Mouse (Mus musculus) 3T3-L1 (cell line): ENCODE results near the gene Mef2d.

Source experiments
- DNase-seq: peaks from one replicate; pipeline ENCODE4 v3.0.0-alpha.2; 2015; ENCODE audit warnings: low read depth, low spot score

Mef2d gene

DNA sequence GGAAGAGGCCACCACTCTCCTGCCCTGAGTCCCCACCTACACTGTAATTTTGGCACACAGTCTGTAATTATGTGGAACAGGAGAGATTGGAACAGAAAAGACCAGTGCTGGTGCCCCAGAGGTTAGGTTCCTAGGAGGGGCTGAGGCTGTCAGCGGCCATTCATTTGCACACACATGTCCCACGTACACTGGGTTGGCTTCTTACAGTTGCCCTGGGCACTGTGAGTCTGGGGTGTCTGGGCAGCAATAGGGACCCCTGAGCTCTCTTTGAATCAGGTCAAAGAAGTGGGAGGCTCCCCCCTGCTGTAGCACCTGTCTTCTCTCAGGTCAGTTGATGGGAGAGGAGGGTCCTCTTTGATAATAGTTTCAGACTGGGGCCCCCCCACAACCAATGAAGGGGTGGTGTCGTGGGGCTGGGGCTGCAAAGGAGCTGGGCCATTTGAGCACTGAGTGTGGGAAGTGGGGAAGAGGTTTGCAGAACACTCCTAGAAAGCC, 66.1 kb downstream of the Mef2d start:
- no peak for DNase-seq

DNA sequence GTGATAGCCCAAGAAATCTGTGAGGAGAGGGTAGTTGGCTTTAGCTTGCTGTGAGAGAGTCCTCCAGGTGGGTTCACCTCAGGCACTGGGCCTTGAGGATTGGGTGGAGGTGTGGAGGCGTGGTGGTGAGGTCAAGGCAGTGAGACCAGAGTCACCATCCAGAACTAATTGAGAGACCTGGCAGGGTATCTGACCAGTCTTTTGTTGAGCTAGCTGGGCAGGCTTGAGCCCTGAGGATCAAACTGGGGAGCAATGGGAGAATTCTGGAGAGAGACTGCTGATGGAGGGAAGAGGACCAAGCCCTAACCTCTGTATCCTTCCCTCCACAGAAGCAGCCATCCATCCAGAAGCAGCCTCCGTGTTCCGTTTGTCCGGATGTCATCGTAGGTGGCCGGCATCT, 67.1 kb downstream of the Mef2d start:
- no peak for DNase-seq

DNA sequence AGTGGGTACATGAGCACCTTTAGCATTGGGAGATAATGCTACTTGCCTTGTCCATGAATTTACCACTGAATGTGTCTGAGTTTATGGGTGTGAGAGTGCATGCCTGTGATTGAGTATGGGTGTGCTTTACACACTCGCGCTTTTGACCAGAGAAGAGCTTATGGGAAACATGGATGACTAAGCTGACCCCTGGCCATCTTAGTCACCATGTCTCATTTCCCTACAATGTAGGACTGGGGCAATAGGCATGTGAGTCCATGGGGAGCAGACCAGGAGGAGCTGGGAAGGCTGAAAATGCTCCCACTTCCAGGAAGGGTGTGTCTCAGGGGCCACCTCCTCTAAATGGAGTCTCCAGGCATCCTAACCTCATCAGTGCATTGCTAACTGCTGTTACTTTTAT, 67.9 kb downstream of the Mef2d start:
- DNase-seq = peak; percentile 88

DNA sequence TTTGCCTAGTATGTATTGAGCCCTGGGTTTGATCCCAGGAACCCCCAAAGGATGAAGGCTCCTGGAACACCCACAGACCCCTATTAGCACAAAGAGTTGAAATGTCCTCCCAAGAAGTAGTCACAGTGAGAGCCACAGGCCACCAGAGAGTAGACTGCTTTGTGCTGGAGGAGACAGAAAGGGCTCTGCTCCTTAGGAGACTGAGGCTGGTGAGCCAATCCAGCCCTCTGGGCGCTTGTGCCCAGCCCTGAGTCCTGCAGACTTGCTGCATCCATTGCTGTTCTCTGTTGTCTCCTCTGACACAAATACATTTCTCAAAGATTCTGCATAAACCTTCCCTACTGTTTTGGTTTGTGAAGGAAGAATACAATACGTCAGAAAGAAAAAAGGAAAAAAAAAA, 68.7 kb downstream of the Mef2d start:
- DNase-seq = no peak

DNA sequence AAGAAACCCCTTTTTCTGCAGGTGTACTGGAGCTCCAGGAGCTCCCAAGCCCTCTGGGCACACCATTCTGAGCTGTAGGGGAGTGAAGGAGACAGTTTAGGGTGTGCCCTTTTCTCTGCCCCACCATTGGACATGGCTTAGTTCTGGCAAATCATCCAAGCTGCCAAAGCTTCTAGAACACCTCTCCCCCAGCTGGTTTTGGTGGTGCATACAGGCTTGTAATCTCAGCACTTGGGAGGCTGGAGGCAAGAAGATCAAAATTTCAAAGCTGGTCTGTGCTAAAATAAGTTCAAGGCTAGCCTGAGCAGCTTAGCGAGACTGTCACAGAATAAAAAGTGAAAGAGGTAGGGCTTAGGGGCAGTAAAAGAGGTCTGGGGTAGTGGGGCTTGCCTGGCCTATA, 70.2 kb downstream of the Mef2d start:
- DNase-seq = no peak

DNA sequence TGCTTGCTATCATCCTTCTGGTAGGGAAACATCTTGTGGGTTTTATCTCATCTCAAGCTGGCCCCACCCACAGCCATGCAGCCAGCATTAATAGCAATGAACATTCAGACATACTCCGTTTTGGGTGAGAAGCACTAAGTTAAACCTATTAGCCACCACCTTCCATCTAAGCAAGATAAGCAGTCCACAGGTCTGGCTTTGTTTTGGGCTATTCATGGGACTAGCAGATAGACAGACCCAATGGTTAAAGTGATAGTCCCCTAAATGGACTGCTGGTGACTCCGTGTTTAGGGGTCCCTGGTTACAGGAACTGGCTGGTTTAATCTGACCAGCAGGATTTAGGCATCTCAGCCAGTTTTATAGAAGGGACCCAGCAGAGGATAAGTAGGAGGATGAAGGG, 70.8 kb downstream of the Mef2d start:
- no peak for DNase-seq

DNA sequence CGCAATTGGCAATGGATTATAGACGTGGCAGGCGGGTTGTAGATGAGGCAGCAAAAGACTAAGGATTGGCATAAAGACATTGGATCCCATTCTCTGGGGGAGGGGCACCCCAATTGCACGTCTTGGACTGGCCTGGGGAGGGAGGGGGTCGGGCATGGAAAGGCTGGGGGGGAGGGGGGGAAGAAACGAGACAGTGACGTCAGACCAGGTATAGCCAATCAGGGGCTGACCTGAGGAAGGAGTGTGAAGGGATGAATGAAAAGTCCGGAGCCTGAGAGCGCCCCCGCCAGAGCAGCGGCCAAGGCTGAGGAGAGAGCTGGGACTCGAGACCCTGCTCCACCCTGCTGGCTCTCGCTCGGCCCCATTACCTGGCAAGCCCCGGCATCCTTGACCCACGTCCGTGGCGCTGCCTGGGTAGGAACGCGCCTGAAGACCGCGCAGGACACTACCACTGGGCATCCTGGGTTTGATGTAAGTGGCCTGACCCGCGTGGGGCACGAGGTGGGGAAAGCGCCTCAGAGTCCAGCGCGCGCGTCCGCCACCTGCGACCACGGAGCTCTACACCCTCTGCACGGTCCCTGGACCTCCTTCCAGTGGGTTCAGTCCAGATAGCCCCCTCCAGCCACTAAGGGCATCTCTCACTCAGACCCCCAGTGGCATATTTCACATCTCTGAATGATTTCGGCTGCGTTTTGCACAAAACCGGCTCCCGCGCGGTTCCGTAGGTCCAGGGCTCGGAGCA, 72.2 kb downstream of the Mef2d start:
- no peak for DNase-seq

DNA sequence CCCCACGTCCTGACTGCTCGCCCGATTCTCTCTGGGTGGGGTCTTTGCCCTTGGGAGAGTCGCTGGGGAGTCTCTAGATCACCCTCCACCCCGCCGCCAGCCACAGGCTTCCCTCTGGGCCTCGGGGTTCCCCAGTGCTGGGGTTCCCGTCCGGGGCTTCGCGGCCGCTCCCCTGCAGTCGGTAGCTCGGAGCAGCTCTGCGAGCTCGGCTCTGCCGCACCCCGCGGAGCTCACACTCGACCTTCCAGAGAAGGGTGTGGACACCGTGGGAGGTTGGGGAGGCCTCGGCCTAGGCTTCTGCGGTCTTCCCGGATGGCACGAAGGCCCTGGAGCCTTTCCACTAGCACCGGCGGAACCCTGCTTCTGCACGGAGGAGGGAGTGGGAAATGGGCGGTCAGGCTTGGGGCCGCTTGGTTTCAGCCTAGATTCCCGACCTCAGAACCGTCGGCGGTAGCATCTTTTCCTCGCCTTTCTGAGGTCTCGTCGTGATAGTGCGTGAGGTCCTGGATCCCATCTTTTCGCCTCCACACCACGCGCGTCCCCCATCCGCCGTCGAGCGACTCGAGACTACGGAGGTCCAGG, 72.9 kb downstream of the Mef2d start:
- no peak for DNase-seq

DNA sequence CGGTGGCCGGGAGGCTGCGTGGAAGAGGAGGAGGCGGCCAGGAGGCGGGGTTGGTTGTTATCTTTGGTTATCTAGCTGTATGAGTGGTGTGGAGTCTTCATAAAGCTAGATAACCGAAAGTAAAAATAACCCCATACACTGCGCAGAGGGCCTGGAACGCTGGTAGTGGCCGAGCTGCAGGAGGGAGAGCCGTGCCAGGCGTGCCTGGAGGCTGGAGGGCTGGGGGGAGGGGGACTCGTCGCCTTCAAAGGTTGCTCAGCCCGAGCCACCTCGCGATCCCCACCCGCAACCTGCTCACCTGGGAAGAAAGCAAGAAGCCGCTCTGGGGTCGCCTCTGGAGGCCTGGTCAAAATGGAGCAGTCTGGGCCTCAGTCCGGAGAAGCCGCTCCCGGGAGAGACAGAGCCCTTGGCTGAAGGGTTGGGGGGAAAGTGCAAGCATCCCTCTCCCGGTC, 73.4 kb downstream of the Mef2d start:
- DNase-seq = no peak

DNA sequence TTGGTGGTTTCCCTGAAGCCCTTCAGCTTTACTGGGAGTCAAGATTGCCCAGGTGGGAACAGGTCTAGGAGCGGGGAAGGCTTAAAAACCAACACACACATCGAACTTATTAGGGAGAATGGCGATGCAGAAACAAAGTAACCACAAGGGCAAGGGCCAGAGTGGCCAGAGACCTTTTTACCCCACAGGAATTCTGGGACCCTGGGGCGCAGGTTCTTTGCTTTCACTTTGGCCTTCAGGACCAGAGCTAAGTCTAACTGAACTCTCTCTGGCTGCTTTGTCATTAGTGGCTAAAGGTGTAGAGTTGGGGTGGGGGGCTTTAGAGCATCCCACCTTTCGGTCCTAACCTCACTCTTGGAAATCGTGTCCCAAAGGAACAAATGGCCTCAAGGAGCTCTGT, 73.9 kb downstream of the Mef2d start:
- no peak for DNase-seq

DNA sequence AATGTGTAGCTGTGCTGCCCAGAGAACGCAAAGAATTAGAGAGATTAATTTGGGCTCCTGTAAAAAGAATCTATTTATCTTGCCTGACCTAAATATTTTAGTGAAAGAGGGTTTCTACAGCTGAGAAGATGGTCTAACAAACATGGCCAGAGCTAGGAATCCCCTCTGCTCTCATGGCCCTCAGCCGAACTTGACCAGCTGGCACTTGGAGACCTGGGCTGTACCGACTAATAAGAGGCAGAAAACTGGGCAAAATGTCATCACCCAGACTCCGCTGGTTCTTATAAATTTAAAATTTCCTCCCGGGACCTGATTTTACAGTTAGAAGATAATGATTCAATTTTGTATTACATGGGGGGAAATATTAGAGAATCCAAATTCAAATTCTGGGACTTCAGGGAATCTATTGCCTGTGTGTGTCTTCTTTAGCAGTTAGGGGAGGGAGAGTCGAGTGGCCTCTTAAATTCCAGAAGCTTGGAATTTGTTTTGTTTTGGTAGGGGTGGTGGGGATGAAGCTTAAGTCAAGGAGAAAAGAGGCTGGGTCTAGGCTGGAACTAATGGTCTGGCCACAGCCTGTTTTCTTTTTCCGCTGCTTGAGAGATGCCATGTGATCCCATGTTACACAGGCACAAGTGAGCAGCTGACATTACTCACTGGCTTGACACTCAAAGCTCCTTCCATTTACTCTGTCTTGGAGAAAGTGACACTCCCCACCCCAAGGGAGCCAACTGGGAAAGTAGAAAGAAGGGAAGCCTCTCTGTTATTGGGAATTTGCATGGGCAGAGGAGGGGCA, 74.6 kb downstream of the Mef2d start:
- DNase-seq = no peak

DNA sequence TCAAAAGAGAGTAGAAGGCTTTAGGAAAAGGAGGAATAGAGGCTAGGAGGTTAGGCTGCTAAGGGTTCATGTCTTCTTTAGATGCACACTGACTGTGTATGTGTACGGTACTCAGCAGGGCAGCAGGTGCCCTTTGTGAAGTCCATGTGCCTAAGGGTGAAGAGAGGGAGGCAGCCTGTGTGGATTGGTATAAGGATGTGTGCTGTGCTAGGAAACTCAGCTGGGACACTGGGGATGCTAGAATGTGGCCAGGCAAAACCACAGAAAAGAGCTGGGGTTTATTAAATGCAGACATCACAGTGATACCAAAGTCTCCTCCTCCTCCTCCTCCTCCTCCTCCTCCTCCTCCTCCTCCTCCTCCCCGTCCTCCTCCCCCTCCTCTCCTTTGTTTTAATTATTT, 75.5 kb downstream of the Mef2d start:
- no peak for DNase-seq

DNA sequence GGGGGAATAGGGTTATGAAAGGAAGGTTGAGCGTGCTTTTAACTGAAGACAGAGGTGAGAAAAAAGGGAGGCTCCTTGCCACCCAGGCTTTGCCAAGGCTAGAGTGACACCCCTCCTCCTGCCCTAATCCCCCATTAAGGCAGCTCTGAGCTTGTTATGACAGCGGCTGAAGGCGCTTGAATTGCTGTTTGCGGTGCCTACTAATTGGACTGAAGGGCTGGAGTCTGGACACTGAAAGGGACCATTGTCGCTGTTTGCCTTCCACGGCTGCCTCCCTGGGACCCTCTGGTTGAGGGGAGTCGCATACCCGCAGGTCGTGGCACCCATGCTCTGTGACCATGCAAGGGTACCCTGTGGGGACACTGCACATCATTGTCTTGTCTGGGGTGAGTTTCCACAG, 77.8 kb downstream of the Mef2d start:
- DNase-seq = no peak

DNA sequence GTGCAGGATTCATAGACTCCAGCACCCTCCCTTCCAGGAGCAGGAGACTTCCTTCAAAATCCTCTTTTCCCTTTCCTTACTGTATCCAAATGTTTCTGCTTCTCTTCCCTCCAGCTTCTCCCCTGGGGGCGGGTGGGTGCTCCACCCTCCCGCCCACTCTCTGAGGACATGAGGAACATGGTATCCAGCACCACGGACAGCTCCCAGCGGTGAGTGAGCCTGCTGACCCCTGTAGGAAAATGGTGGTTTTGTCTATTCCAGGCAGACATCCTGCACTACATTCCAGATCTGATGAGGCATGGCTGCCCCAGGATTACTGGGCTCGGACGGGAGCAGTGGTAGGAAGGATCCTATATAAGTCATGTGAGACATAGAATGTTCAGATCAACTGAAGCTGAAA, 78.7 kb downstream of the Mef2d start:
- DNase-seq = peak; percentile 94
